Mouse (Mus musculus) G1E-ER4 (cell line): ENCODE data around the gene Prrg2. TPM values are rescaled to one million over a fixed set of nuclear protein-coding genes. Genes with fewer than 3 reads are reported as not detected.

Experiments
- GATA1 ChIP-seq: IDR thresholded peaks from one replicate; pipeline ENCODE4 v1.8.0; 2012; ENCODE audit warnings: low read length, inconsistent platforms
- polyA plus RNA-seq: library from polyadenylated mRNA; stranded (reverse); fragments of >175 nt; gene quantifications from 2 replicates; pipeline ENCODE4 v1.2.3, GENCODE M21; 2012

Prrg2 gene
- polyA plus RNA-seq, 1 experiment, result 34.7 TPM

DNA sequence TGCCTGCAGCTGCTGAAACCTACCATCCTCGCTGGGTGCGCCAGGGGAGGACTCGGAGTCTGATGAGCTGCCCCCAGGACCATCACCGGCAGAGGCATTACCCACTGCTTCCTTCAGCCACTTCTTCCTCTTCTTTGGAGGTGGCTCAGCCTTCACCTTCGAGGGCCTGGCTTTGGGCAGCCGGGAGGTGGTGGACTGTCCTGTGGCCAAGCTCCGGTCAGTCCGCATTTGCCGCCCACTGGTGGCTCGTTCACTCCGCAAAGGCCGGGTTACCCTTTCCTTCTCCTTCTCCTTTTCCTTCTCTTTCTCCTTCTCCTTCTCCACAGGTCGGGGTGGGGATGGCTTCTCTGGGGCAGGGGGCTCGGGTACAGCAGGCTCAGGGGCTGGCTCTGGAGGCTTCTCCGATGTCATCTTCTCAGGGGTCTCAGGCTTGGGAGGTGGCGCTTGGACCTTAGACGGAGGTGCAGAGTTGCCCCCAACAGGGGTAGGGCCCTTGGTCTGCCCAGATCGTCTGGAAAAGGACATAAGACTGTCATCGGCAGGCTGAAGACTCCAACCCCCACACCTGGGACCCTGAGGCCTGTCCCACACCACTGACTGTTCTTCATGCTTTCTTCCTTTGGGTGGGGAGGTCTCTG, 28.6 kb downstream of the Prrg2 start:
- no peak for TF ChIP-seq GATA1

DNA sequence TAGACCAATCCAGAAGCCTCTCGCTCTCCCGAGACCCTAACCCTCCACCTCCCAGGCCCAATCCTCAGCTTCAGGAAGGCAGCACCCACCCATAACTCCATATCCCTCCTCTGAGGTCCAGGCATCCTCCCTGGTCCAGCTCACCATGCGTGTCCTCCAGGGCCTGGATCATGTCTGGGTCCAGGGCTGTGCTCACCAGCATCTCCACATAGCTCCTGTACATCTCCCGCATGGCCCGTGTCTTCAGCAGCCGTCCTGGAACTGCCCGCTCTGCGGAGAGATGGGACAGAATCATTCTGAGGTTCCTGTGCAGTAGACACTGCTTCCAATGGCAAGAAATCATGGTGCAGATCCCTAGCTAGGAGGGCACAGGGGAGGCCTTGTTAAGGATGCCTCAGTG, 31.6 kb downstream of the Prrg2 start:
- TF ChIP-seq GATA1, result no peak

DNA sequence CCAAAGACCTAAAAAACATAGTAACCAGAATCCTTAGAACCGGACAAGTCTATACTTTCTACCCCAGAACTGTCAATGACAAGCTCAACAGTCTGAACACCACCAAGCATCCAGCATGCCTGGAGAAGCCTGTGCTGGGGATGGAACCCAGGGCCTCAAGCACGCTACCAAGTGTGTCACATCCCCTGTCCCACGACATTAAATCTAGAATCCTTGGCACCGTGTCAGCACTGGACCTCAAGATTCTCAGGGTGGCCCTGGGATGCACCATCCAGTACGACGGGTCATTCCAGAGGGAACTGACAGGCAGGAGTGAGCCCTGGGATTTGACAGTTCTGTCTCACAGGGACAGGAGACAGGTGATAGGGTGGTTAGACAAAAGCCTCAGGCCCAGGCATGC, 32.5 kb downstream of the Prrg2 start:
- no peak for TF ChIP-seq GATA1

DNA sequence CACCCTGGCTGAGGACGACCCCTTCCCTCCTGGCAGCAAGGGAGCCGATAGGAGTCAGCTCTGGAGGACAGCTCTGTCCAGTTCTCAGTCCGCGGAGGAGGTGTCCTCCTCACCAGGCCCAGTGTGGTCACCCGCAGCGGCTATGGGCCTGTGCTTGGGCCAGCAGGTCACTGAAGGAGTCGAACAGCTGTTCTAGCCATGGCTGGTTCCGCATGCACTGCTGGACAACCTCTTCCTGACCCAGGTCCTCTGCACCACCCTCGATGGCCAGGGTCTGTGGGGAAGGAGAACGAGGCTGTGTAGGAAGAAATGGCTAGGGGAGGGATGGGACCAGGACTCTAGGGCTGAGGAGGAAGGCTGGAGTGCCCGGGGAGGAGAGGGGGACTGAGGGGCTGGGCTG, 34.1 kb downstream of the Prrg2 start:
- no peak for TF ChIP-seq GATA1

DNA sequence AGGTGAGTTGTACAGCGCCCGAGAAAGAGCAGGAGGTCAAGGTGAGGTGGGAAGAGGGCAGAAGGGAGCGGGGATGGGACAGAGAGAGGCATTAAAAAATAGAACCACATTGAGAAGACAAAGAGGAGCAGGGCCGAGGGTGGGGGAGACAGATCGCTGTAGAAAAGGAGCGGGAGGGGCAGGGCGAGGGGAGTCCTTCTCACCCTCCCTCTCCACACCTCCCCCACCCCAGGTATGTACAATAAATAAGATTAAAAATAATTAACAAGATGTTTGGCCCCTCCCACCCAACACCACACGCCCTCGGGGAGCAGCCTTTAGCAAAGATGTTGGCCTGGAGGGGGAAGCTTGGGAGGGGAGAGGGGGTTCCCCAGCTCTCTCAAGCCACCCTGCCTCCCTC, 34.7 kb downstream of the Prrg2 start:
- TF ChIP-seq GATA1, result no peak

DNA sequence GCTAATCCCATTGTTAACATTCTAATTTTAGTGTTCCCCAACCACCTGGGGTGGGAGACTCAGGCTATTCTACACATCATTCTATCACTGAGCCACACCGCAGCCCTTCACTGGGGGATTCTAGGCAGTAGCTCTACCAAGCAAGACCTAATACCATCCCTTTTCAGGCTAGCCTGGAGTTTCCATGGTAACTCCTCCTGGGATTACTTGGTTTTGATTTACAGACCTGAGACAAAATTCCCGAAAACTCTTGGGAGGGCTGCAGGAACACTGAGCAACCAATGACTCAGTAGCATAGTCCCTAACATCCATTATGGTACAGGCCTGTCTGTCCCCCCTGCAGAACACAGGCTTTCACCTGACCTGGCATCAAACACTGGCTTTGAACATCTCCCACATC, 36.2 kb downstream of the Prrg2 start:
- TF ChIP-seq GATA1, result no peak

DNA sequence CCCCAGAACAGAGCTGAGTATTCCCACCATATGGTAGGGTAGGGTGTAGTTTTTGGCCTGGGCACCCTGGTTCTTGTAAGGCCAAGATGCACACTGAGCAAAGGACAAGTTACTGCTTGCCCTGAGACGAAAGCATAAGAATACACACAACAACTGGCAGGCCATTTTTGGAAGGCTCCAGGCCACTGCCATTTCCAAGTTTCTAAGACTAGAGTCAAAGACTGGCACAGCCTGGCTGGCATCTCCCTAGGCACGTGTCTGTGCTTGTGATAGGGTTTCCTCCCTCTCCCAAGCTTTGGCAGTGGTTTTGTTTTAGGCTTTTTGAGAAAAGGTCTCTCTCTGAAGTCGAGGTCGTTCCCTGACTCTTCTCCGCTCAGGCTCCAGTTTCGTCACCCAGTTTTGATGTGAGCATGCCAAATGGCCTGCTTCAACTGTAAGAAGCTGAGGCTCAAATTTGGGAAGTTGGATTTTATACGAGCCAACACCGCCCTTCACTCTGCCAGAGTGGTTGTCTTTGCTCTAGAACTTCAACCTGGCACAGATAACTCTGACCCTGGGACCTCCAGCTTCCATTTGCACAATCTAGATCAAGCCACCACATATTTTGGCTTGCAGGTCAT, 36.8 kb downstream of the Prrg2 start:
- TF ChIP-seq GATA1, result no peak

DNA sequence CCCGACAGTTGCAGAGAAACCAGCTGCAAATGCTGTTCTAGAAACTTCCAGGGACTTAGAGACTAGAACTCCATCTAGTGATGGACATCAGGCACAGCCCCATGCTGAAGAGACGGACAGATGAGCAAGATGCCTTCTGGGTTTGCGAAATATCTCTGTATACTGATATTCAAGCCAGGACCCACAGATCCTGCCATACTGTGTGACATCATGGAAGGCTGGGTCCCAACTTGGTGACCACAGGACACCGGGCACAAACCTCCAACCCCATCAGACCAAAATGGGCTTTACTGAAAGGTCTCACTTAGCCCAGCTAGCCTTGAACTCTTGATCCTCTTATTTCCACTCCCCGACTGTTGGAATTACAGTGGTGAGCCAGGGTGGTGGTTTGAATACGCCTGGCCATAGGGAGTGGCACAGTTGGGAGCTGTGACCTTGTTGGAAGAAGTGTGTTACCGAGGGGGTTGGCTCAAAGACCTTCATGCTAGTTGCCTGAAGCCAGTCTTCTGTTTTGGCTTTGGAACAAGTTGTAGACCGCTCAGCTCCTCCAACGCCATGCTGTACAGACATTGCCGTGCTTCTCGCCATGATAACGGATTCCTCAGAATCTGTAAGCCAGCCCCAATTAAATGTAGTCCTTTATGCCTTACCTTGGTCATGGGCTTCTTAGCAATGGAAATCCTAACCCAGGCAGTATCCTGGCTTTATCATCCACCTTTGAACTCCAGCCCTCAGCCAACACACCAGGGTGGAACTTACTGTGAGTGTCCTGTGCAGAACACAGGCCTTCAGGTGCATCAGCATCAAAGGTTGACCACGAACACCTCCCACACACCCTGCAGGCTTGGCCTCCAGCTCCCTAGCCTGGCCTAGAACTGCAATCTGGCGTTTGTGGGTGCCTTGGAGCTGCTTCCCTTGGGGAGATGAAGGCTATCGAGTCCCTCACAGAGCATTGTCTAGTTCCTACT, 37.9 kb downstream of the Prrg2 start:
- no peak for TF ChIP-seq GATA1

DNA sequence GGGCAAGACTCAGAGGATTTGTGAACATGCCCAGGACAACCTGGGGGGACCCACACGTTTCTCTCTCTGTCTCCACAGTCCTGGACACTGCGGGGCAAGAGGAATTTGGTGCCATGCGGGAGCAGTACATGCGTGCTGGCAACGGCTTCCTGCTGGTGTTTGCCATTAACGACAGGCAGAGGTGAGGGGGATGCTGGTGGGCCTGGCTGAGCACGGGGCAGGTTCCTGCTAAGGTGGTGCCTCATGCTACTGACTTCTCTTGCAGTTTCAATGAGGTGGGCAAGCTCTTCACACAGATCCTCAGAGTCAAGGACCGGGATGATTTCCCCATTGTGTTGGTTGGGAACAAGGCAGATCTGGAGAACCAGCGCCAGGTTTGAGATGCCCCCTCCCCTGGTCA, 42.3 kb downstream of the Prrg2 start:
- no peak for TF ChIP-seq GATA1

GRCm38 (mm10) chr7:45019031-45019571, 43.4 kb downstream of the Prrg2 start:
- no peak for TF ChIP-seq GATA1

DNA sequence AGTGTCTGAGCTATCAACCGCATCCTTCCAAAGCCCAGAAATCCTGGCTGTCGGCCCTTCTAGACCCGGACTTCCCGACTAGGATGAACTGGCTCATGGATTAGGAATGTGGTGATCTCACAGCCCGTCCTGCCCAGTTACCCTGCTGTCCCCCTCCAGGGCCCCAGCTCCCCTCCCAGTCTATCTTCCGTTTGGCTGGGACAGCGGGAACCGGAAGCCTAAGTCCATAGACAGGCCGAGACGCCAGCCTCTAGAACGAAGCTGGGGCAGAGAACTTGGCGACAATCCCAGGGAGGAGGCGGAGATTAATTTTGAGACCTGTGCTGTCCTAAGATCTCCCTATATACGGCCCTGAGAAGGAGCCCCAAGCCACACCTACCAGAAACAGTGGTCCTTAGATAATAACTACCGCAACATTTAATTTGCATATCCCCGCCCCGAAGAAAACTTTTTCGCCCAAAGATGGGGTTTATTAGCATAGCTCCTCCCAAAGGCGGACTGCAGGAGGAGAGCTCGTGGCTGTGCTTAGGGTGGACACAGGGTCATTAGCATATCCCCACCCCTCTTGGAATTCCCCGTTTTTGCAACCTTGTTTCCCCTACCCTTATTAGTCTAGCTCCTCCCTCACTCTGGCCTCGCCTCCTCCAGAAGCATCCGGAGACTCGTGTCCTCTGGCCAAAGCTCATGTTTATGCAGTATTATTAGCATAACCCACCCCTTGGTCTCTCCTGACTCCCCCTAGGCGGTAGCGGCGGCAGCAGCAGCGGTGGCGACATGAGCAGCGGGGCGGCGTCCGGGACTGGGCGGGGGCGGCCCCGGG, 45.0 kb downstream of the Prrg2 start, which contains the start of gene Rras:
Gene Rras (plus strand): TSS at position 720 of the 820 bp plus-strand sequence.
- TF ChIP-seq GATA1, result no peak

DNA sequence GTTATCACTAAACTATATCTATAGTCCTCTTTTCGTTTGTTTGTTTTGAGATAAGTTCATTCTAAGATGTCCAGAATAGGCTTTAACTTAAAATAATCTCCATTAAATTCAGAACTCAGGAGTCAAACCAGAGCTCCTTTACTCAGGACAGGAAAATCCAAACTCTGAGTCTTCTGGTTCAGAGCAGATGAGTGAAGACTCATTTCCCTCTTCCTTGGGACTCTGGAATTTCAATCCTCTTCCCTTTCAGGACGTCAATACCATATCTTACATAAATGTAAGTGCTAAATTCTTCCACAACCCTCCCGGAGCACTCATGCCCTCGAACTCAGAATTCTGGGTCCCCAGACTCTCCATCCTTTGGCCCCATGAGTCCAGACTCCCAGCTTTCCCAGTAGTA, 45.7 kb downstream of the Prrg2 start:
- TF ChIP-seq GATA1, result no peak

DNA sequence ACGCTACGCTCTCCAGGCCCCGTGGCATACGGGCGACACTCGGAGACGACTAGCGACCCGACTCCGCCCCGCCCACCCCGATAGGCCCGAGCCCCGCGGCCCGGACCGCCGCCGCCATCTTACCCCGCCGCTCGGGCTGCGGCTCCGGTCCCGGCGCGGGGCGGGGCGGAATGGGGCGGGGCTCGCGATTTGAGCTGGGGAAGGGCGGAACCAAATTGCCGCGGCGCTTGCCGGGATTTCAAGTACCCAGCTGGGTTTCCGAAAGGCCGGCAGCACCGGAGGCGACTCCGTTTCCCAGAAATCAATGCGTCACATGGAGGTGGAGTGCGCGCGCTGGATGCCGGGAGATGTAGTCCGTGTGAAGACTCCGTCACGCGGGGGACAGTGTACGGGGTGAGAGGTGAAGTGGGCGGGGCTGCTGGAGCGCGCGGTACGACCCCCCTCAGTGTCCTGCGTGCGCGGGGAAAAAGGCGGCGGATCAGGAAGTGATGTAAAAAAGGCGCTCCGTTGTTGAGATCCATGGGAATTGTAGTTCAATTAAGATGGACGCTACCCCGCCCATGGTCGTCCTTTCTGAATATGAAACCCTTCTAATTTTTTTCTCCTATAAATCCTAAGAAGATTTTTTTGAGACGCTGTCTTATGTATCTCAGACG, 46.4 kb downstream of the Prrg2 start, which contains the start of gene Scaf1:
Gene Scaf1 (minus strand): TSS at position 407 of the 656 bp plus-strand sequence.
- no peak for TF ChIP-seq GATA1

- TF ChIP-seq GATA1, result no peak
These were observed 47.0 kb downstream of the Prrg2 start for GRCm38 (mm10) chr7:45015344-45015956.
